Mouse (Mus musculus) kidney, postnatal 36 days (tissue): Measurements from ENCODE around the gene Ip6k1.

Source experiments
- DNase-seq, 2 experiments: peaks; one replicate each; pipeline ENCODE4 v3.0.0; 2021 to 2022; ENCODE audit warnings: mixed read lengths in 2 of 2

Ip6k1 gene

DNA sequence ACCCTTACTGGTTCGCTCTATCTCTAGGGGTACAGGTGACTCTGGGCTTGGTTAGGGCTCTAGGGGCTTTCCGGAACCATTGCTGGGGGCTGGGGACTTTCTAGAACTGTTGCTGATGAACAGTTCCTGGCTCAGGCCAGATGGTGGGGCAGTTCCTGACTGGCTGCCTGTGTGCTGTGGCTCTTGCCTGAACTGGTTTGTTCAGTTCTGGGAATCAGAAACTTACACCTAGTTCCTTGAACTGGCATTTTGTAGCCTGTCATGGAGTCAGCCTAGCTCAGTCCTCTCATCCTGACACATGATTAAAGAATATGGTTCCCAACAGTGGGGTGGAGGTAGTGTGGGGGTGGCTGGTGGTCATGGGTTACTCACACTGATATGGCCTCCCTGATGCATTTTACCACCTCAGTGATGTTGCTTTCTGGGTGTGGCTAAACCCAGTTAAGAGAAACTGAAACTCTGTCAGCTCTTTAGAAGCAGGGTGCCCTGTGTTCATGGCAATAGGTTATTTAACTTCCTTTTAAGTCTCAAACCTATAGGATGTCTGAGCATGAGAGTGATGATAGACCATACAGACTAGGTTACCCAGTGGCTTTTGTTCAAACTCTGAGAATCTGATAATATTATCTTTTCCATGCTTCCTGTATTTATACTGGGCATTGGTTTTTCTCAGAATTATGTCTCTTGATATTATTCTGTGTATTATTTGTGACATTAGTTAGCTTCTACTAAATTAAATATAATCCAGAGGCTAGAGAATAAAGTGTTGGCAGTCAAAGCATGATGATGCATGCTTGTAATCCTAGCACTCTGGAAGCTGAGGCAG, 33.2 kb downstream of the Ip6k1 start:
- DNase-seq: no peak

DNA sequence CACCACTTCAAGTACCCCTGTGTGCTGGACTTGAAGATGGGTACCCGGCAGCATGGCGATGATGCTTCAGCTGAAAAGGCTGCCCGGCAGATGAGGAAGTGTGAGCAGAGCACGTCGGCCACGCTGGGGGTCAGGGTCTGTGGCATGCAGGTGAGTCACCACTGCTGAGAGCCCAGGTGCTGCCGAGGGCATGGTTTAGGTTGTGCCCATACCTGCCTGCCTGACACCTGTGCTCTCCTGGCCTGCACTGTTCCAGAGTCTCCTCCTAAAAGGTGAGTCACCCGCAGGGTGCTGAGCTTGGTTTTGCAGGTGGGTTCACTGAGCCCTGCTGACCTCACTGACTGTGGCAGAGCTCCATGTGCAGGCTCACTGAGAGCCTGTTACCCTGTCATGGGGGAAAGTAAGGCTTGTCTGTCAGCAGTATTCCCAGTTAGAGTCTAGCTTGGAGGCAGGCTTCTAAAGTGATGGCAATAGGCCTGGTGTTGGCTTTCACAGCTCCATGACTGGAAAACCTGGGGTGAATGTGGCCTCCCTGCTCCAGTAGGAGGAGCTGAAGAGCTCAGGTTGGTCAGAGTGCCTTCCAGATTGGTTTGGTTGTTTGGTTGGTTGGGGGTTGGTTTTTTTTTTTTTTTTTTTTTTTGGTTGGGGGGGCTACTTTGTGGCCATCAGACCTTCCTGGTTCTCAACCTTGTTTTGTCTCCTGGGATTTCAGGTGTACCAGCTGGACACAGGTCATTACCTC, 42.6 kb downstream of the Ip6k1 start:
- DNase-seq: no peak

DNA sequence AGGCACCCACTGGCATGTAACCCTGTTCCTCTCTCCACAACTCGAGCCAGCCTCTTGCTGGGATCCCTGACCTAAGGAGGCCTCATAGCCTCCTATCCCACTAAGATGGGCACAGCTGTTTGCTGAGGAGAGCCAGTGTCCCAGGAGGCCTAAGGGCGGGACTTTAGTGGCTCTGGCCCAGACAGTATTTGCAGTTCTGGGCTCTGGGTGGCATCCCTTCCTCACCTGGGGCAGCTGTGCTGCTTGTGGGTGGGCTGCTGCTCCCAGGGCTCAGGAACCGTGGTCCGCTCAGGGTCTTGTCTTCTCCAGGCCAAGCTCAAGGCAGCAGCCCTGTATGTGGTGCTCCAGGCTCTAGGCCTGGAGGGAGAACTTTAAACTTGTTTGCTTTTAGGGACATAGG, 44.3 kb downstream of the Ip6k1 start:
- DNase-seq: no peak

DNA sequence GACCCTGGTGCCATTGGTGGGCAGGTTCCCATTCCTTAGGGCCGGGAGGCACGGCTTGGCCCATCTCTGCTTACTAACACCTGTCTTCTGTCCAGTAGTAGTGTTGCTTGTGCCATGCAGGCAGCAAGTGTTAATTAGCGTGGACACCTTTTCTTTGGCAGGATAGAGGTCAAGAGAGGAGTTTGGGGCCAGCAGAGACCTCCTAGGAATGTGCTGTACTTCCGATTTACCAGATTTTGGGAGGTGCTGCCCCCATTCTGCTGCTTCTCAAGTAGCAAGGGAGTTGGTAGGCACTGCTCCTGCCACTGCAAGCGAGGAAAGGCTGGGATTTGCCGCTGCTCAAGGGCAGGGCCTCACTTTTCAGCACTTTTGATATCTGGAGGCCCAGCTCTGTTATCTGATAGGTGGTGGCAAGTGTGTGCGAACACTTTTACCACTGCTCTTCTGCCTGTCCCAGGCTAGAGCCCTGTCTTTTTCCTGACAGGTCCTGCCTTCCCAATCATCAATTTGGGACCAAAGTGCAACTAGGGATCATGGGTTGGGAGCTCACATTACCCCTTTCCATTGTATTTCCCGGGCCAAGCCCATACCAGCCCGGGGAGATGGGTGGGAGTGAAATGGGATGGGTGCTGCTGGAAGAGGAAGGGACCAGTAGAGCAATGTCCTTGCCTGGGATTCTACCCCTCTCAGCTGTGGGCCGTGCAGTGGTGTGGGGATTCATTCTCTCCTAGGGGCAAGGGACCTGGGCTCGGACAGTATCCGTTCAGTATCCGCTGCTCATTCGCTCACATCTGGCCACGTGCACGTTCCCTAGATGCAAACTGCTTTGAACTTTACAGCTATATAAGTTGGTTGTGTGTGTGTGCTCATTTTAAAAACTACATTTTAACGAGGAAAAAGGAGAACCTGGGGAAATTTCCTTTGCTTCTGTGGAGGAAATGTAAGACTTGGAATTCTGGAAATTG, 45.6 kb downstream of the Ip6k1 start:
- DNase-seq: no peak

DNA sequence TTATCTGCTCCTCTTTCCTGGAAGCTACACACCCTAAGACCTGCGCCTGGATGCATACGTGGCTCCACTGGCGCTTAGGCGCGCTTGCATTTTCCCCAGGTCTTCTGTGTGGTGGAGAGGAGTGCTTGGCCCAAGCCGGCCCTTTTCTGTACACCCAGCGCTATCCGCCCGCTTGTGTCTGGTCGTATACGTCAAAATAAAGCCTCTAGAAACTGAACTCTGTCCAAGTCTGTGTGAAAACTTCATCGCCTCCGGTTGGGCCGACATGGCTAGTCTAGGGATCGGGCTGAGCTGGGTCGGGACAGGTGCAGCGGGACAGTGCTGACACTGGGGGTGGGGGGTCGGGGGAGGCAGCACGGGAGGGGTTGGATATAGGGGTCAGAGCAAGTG, 46.3 kb downstream of the Ip6k1 start:
- DNase-seq: no peak

DNA sequence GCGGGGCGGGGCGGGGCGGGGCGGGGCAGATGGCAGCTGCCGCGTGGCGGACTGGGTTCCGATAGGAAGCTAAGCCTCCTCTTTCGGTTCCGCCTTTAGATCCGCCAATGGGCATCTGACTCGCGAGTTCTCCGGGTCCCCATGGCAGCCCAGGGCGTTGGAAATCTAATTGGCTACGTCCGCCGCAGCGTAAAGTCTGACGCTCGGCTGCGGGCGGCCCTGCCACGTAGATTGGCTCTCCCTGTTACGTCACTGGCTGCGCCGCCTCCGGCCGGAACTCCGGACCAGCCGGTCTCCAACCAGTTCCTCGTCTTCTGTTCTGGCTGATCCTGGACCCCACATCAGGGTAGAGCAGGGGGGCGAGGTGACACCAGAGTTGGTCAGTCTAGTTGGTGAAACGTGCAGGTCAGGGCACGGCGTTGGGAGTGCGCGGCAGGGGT, 46.7 kb downstream of the Ip6k1 start, which contains the start of gene Gmppb:
Gmppb (plus strand) TSS at position 227 of the 440 bp plus-strand sequence.
- peak; percentile 97 to 98 for DNase-seq

DNA sequence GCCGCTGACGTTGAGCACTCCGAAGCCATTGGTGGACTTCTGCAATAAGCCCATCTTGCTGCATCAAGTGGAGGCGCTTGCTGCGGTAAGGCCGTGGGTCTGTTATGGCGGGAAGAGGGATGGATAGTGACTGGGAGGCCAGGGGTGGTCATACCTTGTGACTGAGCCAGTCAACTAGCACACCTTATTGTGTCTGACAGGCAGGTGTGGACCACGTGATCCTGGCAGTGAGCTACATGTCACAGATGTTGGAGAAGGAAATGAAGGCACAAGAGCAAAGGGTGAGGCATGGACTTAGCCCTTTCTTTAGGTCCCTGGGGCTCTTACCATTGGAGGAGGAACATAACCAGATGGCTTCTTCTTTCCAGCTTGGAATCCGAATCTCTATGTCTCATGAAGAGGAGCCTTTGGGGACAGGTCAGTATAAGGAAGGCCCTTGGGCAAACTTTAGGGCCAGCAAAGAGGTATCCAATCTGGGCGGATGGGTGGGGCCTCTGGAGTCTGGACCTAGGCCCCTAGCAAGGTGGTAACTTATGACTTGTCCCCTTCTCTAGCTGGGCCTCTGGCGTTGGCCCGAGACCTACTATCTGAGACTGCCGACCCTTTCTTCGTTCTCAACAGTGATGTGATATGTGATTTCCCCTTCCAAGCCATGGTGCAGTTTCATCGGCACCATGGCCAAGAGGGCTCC, 47.4 kb downstream of the Ip6k1 start:
- DNase-seq: no peak

DNA sequence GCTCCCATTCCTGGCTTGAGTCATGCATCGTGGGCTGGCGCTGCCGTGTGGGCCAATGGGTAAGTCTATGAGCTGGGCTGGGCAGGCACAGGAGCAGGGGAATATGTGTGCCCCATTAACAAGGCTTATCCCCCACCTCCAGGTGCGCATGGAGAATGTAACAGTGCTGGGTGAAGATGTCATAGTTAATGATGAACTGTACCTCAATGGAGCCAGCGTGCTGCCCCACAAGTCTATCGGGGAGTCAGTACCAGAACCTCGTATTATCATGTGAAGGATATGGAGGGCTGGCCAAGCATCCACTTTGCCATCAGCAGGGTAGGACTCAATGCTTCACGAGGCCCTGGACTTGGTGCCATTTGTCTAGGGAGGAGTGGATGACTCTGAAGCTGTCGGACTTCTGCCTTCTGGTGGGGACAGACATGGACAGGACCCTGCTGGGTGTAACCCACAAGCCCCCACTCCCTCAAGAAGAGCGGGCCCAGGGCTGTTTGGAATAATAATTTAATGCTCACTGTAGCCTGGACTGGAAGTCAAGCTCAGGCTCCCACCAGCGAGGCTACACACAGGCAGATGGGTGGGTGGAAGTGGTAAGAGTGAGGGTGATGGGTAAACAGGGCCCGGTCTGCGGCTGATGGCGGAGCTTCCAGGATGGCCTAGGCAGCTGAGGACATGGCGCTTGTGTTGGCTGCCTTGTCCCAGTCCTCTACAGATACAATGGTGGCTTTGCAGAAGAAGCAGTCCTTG, 49.1 kb downstream of the Ip6k1 start:
- DNase-seq: no peak

DNA sequence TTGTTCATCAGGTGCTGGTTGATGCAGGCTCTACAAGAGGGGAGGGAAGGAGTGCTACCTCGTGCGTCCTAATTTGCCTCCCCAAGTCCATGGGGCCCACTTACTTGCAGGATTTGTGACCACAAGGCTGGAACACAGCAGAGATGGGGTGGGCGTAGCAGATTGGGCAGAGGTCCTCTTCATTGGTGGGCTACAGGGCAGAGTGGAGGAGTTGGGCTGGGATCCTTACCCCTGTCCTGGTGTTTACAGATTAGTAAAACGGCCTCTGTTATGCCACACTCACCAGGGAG, 49.6 kb downstream of the Ip6k1 start:
- DNase-seq: no peak

DNA sequence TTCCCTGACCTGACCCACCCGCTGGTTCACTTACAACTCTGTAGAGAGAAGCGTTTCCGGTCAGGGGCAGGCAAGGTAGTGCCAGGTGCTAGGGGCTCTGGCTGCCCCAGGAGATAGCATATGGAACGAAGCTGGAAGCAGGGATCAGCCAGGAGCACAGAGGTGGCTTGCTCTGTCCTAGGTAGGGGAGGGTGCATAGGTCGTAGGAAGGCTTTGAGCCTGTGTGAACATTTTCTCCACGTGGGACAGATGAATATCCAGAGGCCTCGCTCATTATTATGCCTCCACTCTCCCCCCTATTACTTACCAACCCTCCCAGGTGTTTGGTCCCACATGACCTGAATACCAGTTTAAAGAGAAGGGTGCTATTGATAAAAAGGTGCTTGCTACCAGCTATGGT, 50.1 kb downstream of the Ip6k1 start:
- DNase-seq: no peak

DNA sequence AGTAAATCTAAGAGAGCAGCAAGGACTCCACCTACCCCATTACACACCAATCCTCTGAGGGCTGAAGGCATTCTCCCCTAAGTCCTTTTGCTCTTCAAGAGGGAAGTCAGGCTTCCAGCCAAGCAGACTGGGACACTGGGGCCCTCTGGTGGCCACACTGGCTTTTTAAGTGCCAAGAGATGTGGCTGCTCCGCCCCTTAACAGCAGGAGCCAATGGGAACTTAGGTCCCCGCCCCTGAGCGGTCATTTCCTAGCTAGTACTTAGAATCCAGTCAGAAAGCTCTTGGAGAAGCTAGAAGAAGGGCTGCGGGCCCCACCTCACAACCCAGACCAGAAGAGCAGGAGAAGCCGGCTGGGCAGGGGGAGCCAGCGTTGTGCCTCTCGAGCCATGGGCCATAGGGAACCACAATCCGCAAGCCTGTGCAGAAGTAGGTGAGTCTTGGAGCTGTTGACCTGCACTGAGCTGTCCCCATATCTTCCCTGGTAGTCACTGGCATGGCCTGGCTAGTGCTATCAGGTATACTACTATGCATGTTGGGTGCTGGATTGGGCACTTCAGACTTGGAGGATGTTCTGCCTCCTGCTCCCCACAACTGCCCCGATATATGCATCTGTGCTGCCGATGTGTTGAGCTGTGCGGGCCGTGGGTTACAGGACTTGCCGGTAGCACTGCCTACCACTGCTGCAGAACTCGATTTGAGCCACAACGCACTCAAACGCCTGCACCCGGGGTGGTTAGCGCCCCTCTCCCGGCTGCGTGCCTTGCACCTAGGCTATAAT, 50.8 kb downstream of the Ip6k1 start, which contains the start of gene Amigo3:
Amigo3 (plus strand) TSS at position 275 of the 780 bp plus-strand sequence.
- peak; percentile 98 to 99 for DNase-seq

DNA sequence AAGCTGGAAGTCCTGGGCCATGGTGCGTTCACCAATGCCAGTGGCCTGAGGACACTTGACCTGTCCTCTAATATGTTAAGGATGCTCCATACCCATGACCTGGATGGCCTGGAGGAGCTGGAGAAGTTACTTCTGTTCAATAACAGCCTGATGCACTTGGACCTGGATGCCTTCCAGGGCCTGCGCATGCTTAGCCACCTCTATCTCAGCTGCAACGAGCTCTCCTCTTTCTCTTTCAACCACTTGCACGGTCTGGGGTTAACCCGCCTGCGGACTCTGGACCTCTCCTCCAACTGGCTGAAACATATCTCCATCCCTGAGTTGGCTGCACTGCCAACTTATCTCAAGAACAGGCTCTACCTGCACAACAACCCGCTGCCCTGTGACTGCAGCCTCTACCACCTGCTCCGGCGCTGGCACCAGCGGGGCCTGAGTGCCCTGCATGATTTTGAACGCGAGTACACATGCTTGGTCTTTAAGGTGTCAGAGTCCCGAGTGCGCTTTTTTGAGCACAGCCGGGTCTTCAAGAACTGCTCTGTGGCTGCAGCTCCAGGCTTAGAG, 51.4 kb downstream of the Ip6k1 start:
- DNase-seq: no peak

DNA sequence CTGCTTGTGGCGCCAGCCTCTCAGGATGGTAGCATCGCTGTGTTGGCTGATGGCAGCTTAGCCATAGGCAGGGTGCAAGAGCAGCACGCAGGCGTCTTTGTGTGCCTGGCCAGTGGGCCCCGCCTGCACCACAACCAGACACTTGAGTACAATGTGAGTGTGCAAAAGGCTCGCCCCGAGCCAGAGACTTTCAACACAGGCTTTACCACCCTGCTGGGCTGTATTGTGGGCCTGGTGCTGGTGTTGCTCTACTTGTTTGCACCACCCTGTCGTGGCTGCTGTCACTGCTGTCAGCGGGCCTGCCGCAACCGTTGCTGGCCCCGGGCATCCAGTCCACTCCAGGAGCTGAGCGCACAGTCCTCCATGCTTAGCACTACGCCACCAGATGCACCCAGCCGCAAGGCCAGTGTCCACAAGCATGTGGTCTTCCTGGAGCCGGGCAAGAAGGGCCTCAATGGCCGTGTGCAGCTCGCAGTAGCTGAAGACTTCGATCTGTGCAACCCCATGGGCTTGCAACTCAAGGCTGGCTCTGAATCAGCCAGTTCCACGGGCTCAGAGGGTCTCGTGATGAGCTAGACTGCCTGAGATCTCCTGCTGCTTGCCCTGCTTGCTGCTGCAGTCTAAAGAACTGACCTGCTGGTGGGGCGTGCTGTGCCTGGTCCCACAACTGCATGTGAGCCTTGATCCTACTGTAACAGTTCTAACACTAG, 52.2 kb downstream of the Ip6k1 start:
- DNase-seq: no peak

DNA sequence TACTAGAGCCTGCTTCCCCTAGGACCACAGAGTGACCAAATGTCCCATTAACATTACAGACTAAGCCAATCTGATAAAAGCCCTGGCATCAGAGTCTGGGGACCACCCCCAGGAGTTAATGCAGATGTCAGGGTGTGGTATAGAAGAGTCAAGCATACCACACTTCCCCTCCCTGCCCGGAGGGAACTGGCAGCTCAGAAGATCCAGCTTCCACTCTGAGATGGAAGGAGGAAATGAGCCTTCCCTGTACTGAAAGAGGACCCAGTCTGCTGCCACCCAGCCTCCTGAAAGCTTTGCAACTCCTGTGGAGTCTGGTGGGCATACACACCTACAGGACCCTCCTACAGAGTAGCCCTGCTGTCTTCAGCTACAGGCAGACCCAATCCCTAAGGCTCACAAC, 52.8 kb downstream of the Ip6k1 start:
- DNase-seq: no peak

DNA sequence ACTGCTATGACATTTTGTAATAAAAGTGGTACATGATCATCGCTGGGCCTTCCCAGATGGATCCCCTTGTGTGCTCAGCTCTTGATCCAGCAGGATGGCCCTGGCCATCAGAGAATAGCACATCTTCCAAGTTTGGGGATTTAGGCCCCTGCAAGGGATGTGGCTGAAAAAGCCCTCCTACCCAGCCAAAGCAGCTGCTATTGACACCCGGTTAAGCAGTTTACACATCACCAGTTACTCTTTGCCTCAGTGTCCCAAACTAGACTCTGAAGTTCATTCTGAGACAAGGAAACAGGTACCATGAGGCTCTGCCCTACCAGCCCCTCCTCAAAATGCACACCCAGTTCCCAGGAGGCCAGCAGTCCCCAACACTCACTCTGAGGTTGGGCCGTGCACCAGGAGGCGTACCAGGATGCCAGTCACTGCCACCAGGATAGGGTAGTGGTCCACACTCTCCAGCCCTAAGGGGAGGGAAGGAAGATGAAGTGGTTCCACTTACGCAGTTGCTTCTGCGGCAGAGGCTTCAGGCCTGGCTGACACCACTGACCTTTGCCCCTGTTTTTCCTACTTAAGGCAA, 53.4 kb downstream of the Ip6k1 start:
- DNase-seq: no peak

DNA sequence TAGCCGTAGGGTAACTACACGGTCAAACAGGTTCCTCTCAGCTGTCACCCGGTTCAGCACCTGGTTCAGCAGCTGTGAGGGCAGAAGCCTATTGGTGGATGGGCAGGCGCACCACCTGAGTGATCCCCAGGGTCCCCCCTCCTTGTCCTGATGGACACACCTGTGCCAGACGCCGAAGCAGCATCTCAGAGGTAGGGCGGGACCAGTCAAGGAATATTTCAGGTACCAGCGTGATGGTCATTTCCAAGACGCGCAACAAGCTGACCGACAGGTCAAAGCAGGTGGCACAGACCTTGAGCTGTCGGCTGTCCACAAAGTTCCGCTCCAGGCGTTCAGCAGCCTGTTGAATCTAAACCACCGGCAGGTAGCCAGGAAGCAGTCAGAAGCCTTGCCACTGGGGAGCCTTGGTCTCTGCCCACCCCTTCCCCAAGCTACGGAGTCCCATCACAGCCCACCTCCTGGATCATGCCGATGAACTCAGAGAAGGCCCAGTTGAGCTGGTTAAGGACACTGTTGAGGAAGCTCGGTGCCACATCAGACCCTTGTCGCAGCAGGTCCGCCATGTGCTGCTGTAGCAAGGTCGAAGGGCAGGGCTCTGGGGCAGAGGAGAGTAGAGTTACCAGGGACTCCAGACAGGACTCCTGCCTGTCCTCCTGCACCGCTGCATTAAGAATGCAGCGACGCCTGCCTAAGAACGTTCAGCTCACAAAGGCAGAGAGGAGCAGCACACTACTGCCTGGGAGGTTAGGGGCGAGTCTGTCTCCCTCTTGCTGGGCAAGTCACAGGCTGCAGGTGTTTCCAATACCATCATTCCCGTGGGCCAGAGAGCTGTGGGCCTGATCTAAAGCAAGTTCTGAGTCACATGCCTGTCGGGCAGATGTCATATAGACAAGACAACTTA, 54.3 kb downstream of the Ip6k1 start:
- DNase-seq: no peak

DNA sequence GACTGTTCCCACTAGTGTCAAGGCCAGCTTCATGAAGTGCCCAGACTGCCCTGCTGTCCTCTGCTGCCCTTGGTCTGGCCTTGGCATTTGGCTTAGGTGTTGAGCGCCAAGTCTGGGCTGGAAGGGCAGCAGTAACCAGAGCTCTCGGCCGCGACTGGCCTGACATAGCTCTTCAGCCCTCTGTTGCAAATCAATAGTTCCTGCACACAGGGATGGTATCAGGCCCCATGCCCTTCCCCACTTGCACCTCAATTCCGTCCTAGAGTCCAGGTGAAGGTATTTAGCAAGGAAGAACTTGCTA, 54.9 kb downstream of the Ip6k1 start:
- no peak for DNase-seq

DNA sequence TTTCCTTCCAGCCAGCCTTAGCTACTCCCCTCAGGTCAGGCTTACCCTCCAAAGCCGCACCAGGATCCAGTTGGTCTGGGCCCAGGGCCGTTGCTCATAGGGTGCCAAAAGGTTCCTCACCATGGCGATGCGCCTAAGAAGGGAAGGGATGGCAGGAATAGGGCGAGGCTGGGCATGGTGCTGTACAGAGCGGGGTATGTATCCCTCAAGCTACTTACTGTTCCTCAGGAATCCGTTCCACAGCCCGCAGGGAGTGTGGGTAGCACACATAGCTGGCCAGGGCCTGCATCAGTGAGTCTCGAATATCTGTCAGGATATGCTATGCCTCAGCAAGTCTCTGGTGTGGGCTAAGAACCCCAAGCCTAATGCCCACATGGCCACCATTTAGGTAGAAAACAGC, 56.0 kb downstream of the Ip6k1 start:
- DNase-seq: no peak

DNA sequence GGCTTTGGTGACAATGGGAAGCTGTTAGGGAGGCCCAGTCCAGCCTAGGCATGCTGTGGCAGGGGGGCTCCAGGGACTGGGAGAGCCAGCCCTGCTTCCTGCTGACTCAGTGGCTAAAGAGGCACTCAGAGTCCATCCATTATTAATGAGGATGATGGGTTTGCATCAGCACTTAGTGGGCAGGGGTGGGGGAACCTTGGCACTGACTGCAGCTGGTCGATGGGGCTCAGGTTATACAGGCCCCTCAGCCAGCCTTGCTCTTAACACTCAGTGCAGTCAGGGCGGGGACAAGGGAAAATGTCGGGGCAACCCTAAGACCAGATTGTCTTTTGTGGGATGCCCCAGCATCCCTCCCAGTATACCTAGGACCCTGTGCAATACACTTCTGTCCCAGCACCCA, 59.8 kb downstream of the Ip6k1 start:
- no peak for DNase-seq
